27 mouse cellular contexts compared by ENCODE assay signal in the genomic region with DNA sequence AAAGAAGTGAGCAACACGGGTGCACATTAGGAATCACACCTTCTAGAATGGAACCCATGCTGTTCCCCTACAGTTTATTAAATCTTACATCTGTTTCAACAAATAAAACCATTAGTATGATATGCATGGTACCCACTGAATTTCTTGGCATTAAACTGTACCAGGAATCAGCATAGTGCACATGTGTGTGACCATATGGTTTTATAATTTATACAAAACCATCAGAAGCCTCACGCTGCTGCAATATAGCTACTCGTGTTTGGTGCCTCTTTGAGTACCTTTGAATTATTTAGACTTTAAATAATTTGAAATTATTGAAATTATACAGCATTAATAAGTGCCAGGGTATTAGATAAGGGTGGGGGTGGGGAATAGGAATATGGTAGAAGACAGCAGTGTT.
"Had no signal": no experiment of that assay in that cellular context is flagged by ENCODE, and none has a peak within 500 bp of the region (broad histone marks: within the 10 kb centered on the region; RNA-seq: fewer than 3 reads in every experiment).

No protein-coding gene starts in this region.

- DNase-seq: cerebellum, adult 8-10 months; cerebellum, adult 9-10 months; cerebellum, adult 9-11 months; cerebellum, postnatal 10 days; cerebellum, postnatal 14 days; cerebellum, postnatal 25 days; cerebellum, postnatal 36 days; embryo, embryonic 11 days; forebrain, postnatal 0 days; gastrocnemius, adult 2 months; gastrocnemius, postnatal 10 days; gastrocnemius, postnatal 14 days; gastrocnemius, postnatal 25 days; gastrocnemius, postnatal 36 days; heart, adult 11 months; heart, adult 18-20 months; heart, adult 2 months had no signal

- H3K27ac ChIP-seq: embryonic facial prominence, embryonic 10.5 days; embryonic facial prominence, embryonic 12.5 days; embryonic facial prominence, embryonic 13.5 days; embryonic facial prominence, embryonic 15.5 days; forebrain, embryonic 10.5 days; forebrain, embryonic 12.5 days; forebrain, embryonic 15.5 days; gastrocnemius, adult 2 months; heart, adult 2 months; heart, embryonic 10.5 days had no signal

- ATAC-seq: forebrain, embryonic 15.5 days; forebrain, postnatal 0 days had no signal

- H3K4me1 ChIP-seq: embryonic facial prominence, embryonic 10.5 days; embryonic facial prominence, embryonic 12.5 days; embryonic facial prominence, embryonic 13.5 days; embryonic facial prominence, embryonic 15.5 days; forebrain, embryonic 10.5 days; forebrain, embryonic 12.5 days; forebrain, embryonic 15.5 days; heart, embryonic 10.5 days had no signal

- H3K4me2 ChIP-seq: embryonic facial prominence, embryonic 12.5 days; embryonic facial prominence, embryonic 13.5 days; embryonic facial prominence, embryonic 15.5 days; forebrain, embryonic 12.5 days; forebrain, embryonic 15.5 days; heart, embryonic 11.5 days had no signal

- H3K4me3 ChIP-seq: embryonic facial prominence, embryonic 10.5 days; embryonic facial prominence, embryonic 12.5 days; embryonic facial prominence, embryonic 13.5 days; embryonic facial prominence, embryonic 15.5 days; erythroblast, embryonic 14.5 days; forebrain, embryonic 10.5 days; forebrain, embryonic 12.5 days; forebrain, embryonic 15.5 days; gastrocnemius, adult 2 months; heart, adult 2 months; heart, embryonic 10.5 days had no signal

- H3K9me3 ChIP-seq: embryonic facial prominence, embryonic 10.5 days; embryonic facial prominence, embryonic 12.5 days; embryonic facial prominence, embryonic 13.5 days; embryonic facial prominence, embryonic 15.5 days; forebrain, embryonic 10.5 days; forebrain, embryonic 12.5 days; forebrain, embryonic 15.5 days; heart, embryonic 10.5 days had no signal

- H3K36me3 ChIP-seq: embryonic facial prominence, embryonic 10.5 days; embryonic facial prominence, embryonic 12.5 days; embryonic facial prominence, embryonic 13.5 days; embryonic facial prominence, embryonic 15.5 days; forebrain, embryonic 10.5 days; forebrain, embryonic 12.5 days; forebrain, embryonic 15.5 days; heart, embryonic 10.5 days had no signal

- H3K9ac ChIP-seq: embryonic facial prominence, embryonic 12.5 days; embryonic facial prominence, embryonic 13.5 days; embryonic facial prominence, embryonic 15.5 days; forebrain, embryonic 12.5 days; forebrain, embryonic 15.5 days; forebrain, postnatal 0 days had no signal

- H3K27me3 ChIP-seq: embryonic facial prominence, embryonic 12.5 days; embryonic facial prominence, embryonic 13.5 days; embryonic facial prominence, embryonic 15.5 days; forebrain, embryonic 12.5 days; forebrain, embryonic 15.5 days had no signal
